Mouse (Mus musculus) neural tube, embryonic 12.5 days (tissue): Measurements from ENCODE around the gene Ccdc148. TPM values are rescaled to one million over a fixed set of nuclear protein-coding genes. Genes with fewer than 3 reads are reported as not detected.

Experiments used
- ATAC-seq: fragments of 200-750 bp; cut with Nextera tagmentation; 2 replicates; pipeline ENCODE4 v1.8.0; 2017; ENCODE audit warnings: low read depth, mild to moderate bottlenecking, moderate TSS enrichment, moderate library complexity; ENCODE audit not compliant: low FRiP score
- H3K27ac ChIP-seq: fragments of 300-500 bp; sonication (generic); 2 replicates; pipeline ENCODE4 v1.5.1; 2016
- H3K27me3 ChIP-seq: fragments of 300-500 bp; sonication (generic); replicated peaks from 2 replicates; pipeline ENCODE4 v1.6.1; 2016; ENCODE audit warnings: mild to moderate bottlenecking
- H3K36me3 ChIP-seq: fragments of 300-500 bp; sonication (generic); 2 replicates; pipeline ENCODE4 v1.6.1; 2016; ENCODE audit warnings: mild to moderate bottlenecking
- H3K4me1 ChIP-seq: fragments of 300-500 bp; sonication (generic); 2 replicates; pipeline ENCODE4 v1.6.1; 2016
- H3K4me2 ChIP-seq: fragments of 300-500 bp; sonication (generic); replicated peaks from 2 replicates; pipeline ENCODE4 v1.6.1; 2016; ENCODE audit warnings: mild to moderate bottlenecking
- H3K4me3 ChIP-seq: fragments of 300-500 bp; sonication (generic); 2 replicates; pipeline ENCODE4 v1.5.1; 2016
- H3K9ac ChIP-seq: fragments of 300-500 bp; sonication (generic); 2 replicates; pipeline ENCODE4 v1.6.1; 2016; ENCODE audit warnings: mild to moderate bottlenecking
- H3K9me3 ChIP-seq: fragments of 300-500 bp; sonication (generic); 2 replicates; pipeline ENCODE4 v1.6.1; 2016; ENCODE audit warnings: mild to moderate bottlenecking
- WGBS: fragments of 180-500 bp; shearing (Covaris S2); methylation state at CpG from one replicate; pipeline ENCODE4 v1.1.7; 2016; 5-methylcytosine and 5-hydroxymethylcytosine counted together
- polyA plus RNA-seq: library from polyadenylated mRNA; unstranded; fragments of >200 nt; fragmentation: Nextera tagmentation; extraction: Ambion mirVana; gene quantifications from 2 replicates; pipeline ENCODE4 v1.2.1, GENCODE M21; 2016

The Ccdc148 gene
- polyA plus RNA-seq, 1 experiment from 2014 or later = 1.4 TPM

- H3K4me3 ChIP-seq = no peak overlapping the region
- no peaks in the 10 kb centered on the region for H3K9me3 ChIP-seq
- no peak overlapping the region for H3K27ac ChIP-seq
- no peaks in the 10 kb centered on the region for H3K27me3 ChIP-seq
- H3K4me2 ChIP-seq = no peak overlapping the region
- peak; percentile 46; the same call in 1 of the 2 replicates for ATAC-seq
- no peaks in the 10 kb centered on the region for H3K36me3 ChIP-seq
- H3K4me1 ChIP-seq = no peaks in the 10 kb centered on the region
- H3K9ac ChIP-seq = no peak overlapping the region
- 68% methylated on average over 13 of the region's 13 CpGs for WGBS
Measured at GRCm38 (mm10) chr2:59042616-59043015, 117.9 kb downstream of the Ccdc148 start.

- no peak for ATAC-seq
- Histone ChIP-seq H3K4me3 (no peak overlapping the region), H3K36me3 (no peaks in the 10 kb centered on the region), H3K4me1 (no peaks in the 10 kb centered on the region), H3K9ac (no peak overlapping the region), H3K27ac (no peak overlapping the region), H3K9me3 (no peaks in the 10 kb centered on the region), H3K27me3 (no peaks in the 10 kb centered on the region), H3K4me2 (no peak overlapping the region)
- WGBS = 63% methylated on average over 6 of the region's 6 CpGs
Measured at GRCm38 (mm10) chr2:59036433-59036832, 124.0 kb downstream of the Ccdc148 start.

- no peak for ATAC-seq
- H3K4me1 ChIP-seq = no peaks in the 10 kb centered on the region
- 82% methylated on average over 3 of the region's 3 CpGs for WGBS
- no peaks in the 10 kb centered on the region for H3K9me3 ChIP-seq
- H3K4me2 ChIP-seq = no peak overlapping the region
- no peak overlapping the region for H3K4me3 ChIP-seq
- H3K27me3 ChIP-seq = no peaks in the 10 kb centered on the region
- no peak overlapping the region for H3K9ac ChIP-seq
- no peak overlapping the region for H3K27ac ChIP-seq
- H3K36me3 ChIP-seq = no peaks in the 10 kb centered on the region
Measured at GRCm38 (mm10) chr2:59035206-59035605, 125.3 kb downstream of the Ccdc148 start.

GRCm38 (mm10) chr2:59034281-59034680, 126.2 kb downstream of the Ccdc148 start:
- Histone ChIP-seq H3K4me1 (no peaks in the 10 kb centered on the region), H3K36me3 (no peaks in the 10 kb centered on the region), H3K9ac (no peak overlapping the region), H3K4me2 (no peak overlapping the region), H3K9me3 (no peaks in the 10 kb centered on the region), H3K4me3 (no peak overlapping the region), H3K27me3 (no peaks in the 10 kb centered on the region), H3K27ac (no peak overlapping the region)
- WGBS = 92% methylated on average over 6 of the region's 6 CpGs
- no peak for ATAC-seq

GRCm38 (mm10) chr2:59024558-59024957, 135.9 kb downstream of the Ccdc148 start:
- Histone ChIP-seq H3K4me2 (no peak overlapping the region), H3K9me3 (no peaks in the 10 kb centered on the region), H3K9ac (no peak overlapping the region), H3K27me3 (no peaks in the 10 kb centered on the region), H3K4me1 (no peaks in the 10 kb centered on the region), H3K4me3 (no peak overlapping the region), H3K36me3 (no peaks in the 10 kb centered on the region), H3K27ac (no peak overlapping the region)
- 73% methylated on average over 3 of the region's 3 CpGs for WGBS
- ATAC-seq = no peak

- H3K9ac ChIP-seq = no peak overlapping the region
- no peaks in the 10 kb centered on the region for H3K9me3 ChIP-seq
- no peak overlapping the region for H3K4me3 ChIP-seq
- H3K27me3 ChIP-seq = no peaks in the 10 kb centered on the region
- H3K27ac ChIP-seq = no peak overlapping the region
- no peaks in the 10 kb centered on the region for H3K36me3 ChIP-seq
- no peak overlapping the region for H3K4me2 ChIP-seq
- 93% methylated on average over 5 of the region's 5 CpGs for WGBS
- no peak for ATAC-seq
- no peaks in the 10 kb centered on the region for H3K4me1 ChIP-seq
Measured at GRCm38 (mm10) chr2:59007356-59007755, 153.1 kb downstream of the Ccdc148 start.

- H3K9me3 ChIP-seq = no peaks in the 10 kb centered on the region
- H3K4me3 ChIP-seq = no peak overlapping the region
- no peak overlapping the region for H3K9ac ChIP-seq
- no peaks in the 10 kb centered on the region for H3K27me3 ChIP-seq
- H3K36me3 ChIP-seq = no peaks in the 10 kb centered on the region
- no peak overlapping the region for H3K4me2 ChIP-seq
- WGBS = 92% methylated on average over 8 of the region's 8 CpGs
- H3K4me1 ChIP-seq = no peaks in the 10 kb centered on the region
- ATAC-seq = no peak
- H3K27ac ChIP-seq = no peak overlapping the region
Measured at GRCm38 (mm10) chr2:59006567-59007340, 153.7 kb downstream of the Ccdc148 start.

- Histone ChIP-seq H3K9ac (no peak overlapping the region), H3K36me3 (no peaks in the 10 kb centered on the region), H3K4me2 (no peak overlapping the region), H3K9me3 (no peaks in the 10 kb centered on the region), H3K27ac (no peak overlapping the region), H3K4me3 (no peak overlapping the region), H3K27me3 (no peaks in the 10 kb centered on the region), H3K4me1 (no peaks in the 10 kb centered on the region)
- ATAC-seq = no peak
- 77% methylated on average over 2 of the region's 2 CpGs for WGBS
Measured at GRCm38 (mm10) chr2:58997151-58997550, 163.3 kb downstream of the Ccdc148 start.

GRCm38 (mm10) chr2:58992431-58993191, 167.9 kb downstream of the Ccdc148 start:
- no peaks in the 10 kb centered on the region for H3K36me3 ChIP-seq
- no peak overlapping the region for H3K4me3 ChIP-seq
- H3K27me3 ChIP-seq = no peaks in the 10 kb centered on the region
- no peak overlapping the region for H3K9ac ChIP-seq
- WGBS = 87% methylated on average over 14 of the region's 14 CpGs
- no peaks in the 10 kb centered on the region for H3K4me1 ChIP-seq
- no peak for ATAC-seq
- no peak overlapping the region for H3K27ac ChIP-seq
- no peak overlapping the region for H3K4me2 ChIP-seq
- no peaks in the 10 kb centered on the region for H3K9me3 ChIP-seq

GRCm38 (mm10) chr2:58978095-58978494, 182.4 kb downstream of the Ccdc148 start:
- 94% methylated on average over 7 of the region's 7 CpGs for WGBS
- Histone ChIP-seq H3K4me3 (no peak overlapping the region), H3K9ac (no peak overlapping the region), H3K27ac (no peak overlapping the region), H3K4me2 (no peak overlapping the region), H3K9me3 (no peaks in the 10 kb centered on the region), H3K27me3 (no peaks in the 10 kb centered on the region), H3K4me1 (no peaks in the 10 kb centered on the region), H3K36me3 (no peaks in the 10 kb centered on the region)
- ATAC-seq = no peak

- Histone ChIP-seq H3K27me3 (no peaks in the 10 kb centered on the region), H3K9me3 (no peaks in the 10 kb centered on the region), H3K27ac (no peak overlapping the region), H3K4me1 (no peaks in the 10 kb centered on the region), H3K9ac (no peak overlapping the region), H3K4me2 (no peak overlapping the region), H3K4me3 (no peak overlapping the region), H3K36me3 (no peaks in the 10 kb centered on the region)
- ATAC-seq = no peak
- WGBS = 77% methylated on average over 9 of the region's 9 CpGs
Measured at GRCm38 (mm10) chr2:58971507-58972275, 188.8 kb downstream of the Ccdc148 start.

- Histone ChIP-seq H3K4me1 (no peaks in the 10 kb centered on the region), H3K27me3 (no peaks in the 10 kb centered on the region), H3K36me3 (no peaks in the 10 kb centered on the region), H3K9ac (no peak overlapping the region), H3K27ac (no peak overlapping the region), H3K9me3 (no peaks in the 10 kb centered on the region), H3K4me2 (no peak overlapping the region), H3K4me3 (no peak overlapping the region)
- 24% methylated on average over 2 of the region's 2 CpGs for WGBS
- ATAC-seq = no peak
Measured at GRCm38 (mm10) chr2:58956770-58957300, 203.6 kb downstream of the Ccdc148 start.
